Mouse (Mus musculus) spleen, postnatal 10 days (tissue): ENCODE results near the gene Gpc4.

Source experiments
- DNase-seq, 2 experiments: peaks; one replicate each; pipeline ENCODE4 v3.0.0; 2021 to 2022; ENCODE audit warnings: low spot score in 2 of 2

Gene Gpc4

GRCm38 (mm10) chrX:52164738-52165554, at the start of gene Gpc4:
Gene Gpc4 (minus strand): TSS chrX:52165252.
- DNase-seq: peak; percentile 24 to 55

GRCm38 (mm10) chrX:52212846-52213245, 47.8 kb upstream of the Gpc4 start:
- DNase-seq: no peak

DNA sequence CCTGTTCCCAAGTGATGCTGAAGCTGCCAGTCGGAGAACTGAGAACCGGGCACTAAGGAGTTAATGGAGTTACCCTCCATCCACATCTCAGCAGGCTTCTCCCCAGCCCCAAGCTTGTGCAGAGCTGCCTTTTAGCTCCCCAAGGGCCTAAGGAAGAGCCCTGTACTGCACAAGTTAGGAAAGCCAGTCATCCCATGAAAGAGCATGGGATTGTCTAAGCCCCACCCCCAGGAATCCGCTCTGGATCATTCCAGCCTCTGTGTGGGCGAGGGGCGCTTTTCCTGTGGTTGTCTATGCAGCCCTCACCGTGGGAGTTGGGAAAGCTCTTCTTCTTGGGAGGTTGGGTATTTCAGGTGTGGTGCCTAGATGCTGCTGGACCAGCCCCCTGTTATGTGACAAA, 34.8 kb upstream of the Gpc4 start:
- no peak for DNase-seq

GRCm38 (mm10) chrX:52193311-52193968, 28.4 kb upstream of the Gpc4 start:
- DNase-seq: no peak

- DNase-seq: no peak
Measured at GRCm38 (mm10) chrX:52189094-52189493, 24.0 kb upstream of the Gpc4 start.

- DNase-seq: no peak
Measured at GRCm38 (mm10) chrX:52183551-52184442, 18.7 kb upstream of the Gpc4 start.

GRCm38 (mm10) chrX:52181401-52181800, 16.3 kb upstream of the Gpc4 start:
- DNase-seq: no peak

DNA sequence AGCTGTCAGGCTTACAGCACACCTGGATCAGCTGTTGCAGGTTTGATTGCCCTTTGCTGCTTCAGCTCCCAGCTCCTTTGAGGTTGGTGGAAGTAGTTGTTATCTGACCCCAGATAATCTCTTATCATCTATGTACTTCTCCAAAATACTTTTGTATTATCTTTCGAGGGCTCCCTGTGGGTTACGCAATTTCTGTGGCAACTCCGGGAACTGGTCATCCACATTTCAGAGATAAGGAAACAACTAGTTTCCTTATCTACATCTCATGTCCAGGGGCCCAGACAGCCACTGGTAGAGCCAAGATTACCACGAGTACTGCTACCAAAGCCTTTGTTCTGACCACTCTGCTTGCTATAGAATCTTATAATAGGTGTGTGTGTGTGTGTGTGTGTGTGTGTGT, 12.0 kb upstream of the Gpc4 start:
- no peak for DNase-seq

- no peak for DNase-seq
Measured at GRCm38 (mm10) chrX:52167519-52168244, 2.6 kb upstream of the Gpc4 start.

DNA sequence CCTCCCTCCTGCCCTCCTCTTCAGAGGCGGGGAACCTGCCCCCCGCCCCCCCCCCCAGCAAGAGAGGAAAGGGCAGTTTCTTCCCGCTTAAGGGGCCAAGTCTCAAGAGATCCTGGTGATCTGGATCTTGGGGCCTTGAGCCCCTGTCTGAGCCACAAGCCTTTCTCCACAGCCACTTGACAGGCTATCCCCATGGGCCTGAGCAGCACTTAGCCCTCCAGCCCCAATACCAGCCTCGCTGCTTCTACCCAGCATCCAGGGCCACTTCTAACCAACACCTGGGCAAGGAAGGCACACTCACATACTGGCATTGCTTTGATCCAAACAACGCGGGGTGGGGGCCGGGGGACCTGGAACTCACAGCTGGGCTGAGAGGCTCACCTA, 495 bp upstream of the Gpc4 start:
- no peak for DNase-seq

- DNase-seq: peak in 1 of 2 experiments; percentile 23
Measured at GRCm38 (mm10) chrX:52164134-52164737, 816 bp downstream of the Gpc4 start.

- DNase-seq: no peak
Measured at GRCm38 (mm10) chrX:52163418-52164133, 1.5 kb downstream of the Gpc4 start.

DNA sequence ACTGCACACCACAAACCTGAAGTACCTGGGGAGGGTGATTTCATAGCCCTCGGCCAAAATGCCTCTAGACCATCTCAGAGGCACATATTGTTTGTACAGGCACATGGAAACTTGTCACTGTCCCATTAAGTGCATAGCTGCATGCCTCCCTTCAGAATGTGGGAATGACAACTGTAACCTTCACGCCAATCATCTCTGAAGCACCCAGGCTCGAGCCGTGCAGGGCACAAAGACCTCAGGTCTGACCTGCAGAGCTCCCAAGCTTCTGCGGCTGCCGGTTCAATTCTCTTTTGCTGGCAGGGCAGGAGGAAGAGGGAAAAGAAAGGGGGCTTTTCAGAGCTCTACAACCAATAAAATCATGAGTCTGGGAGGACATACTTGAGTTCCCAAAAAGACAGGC, 2.3 kb downstream of the Gpc4 start:
- DNase-seq: no peak

GRCm38 (mm10) chrX:52162206-52162605, 2.8 kb downstream of the Gpc4 start:
- DNase-seq: no peak

- DNase-seq: no peak
Measured at GRCm38 (mm10) chrX:52159621-52160020, 5.4 kb downstream of the Gpc4 start.

DNA sequence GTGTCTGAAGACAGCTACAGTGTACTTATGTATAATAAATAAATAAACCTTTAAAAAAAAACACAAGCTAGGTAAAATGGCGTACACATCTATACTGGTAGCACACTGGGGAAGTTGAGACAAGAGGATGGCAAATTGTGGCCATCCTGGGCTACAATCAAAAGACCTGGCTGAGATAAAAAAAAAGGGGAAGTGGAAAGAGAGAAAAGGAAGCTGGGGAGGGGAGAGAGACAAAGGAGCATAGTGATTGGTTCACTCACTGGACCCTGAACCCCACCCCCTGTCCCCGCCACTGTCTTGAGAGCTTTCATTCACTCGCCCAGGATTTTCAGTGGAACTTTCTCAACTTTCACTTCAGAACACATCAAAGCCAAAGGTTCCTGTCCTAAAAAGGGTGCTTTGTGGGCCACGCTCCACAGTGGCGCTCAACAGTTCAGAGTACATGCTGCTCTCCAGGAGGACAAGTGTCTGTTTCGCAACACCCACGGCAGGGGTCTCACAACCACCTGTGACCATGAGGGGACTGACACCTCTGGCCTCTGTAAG, 9.6 kb downstream of the Gpc4 start:
- DNase-seq: no peak

- DNase-seq: no peak
Measured at GRCm38 (mm10) chrX:52154821-52155220, 10.2 kb downstream of the Gpc4 start.

GRCm38 (mm10) chrX:52153451-52153850, 11.6 kb downstream of the Gpc4 start:
- no peak for DNase-seq

GRCm38 (mm10) chrX:52152961-52153360, 12.1 kb downstream of the Gpc4 start:
- DNase-seq: no peak

GRCm38 (mm10) chrX:52151555-52151954, 13.5 kb downstream of the Gpc4 start:
- no peak for DNase-seq
